Mouse (Mus musculus): ENCODE data around the gene Wwtr1.

DNA sequence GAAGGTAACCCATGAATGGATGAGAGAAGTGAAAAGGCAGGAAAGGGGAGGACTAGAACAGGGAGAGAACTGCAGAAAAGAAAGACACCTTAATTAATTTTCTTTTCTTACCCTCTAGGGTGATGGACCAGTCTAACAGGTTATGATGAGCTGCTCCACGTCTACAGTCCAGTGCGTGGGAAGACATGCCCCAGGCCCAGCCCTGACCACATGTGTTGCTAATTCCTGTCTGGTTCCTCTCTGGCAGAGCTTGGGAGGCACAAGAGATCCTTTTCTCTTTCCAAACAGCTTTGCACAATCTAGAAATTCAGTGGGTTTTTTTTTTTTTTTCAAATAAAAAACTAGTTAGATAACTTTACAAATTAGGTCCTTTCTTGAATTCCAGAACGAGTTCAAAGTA is 134.8 kb downstream of the Wwtr1 start:
- TF ChIP-seq EP300 (IDR thresholded peaks at IDR 0.05; ENCODE audit: low read depth) (no peak), CTCF (IDR thresholded peaks at IDR 0.05; ENCODE audit: low read depth) (no peak)

Measured in liver, embryonic 14.5 days (tissue).